Mouse (Mus musculus): ENCODE results near the gene Lfng.
A peak's percentile ranks its signal among the peaks of the same experiment; 100 is the strongest.

The Lfng gene

DNA sequence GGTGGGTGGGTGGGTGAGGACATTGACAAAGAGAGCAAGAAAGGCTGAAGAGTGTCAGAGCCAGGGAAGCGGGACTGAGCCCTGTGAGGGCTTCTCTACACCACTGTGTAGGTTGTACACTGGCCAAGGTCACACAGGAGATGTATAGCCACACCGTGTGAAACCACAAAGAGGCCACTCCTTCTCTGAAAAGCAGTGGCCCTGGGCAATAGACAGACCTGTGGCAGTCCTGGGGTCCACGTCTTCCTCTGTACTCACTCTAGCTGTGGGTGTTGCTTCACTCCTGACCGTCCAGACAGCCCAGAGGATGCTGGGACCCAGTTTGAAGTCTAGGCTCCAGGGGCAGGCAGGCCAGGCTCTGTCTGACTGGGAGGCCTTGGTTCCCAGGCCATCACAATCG, 12.3 kb upstream of the Lfng start:
- DNase-seq (ENCODE audit: low spot score), result no peak

DNA sequence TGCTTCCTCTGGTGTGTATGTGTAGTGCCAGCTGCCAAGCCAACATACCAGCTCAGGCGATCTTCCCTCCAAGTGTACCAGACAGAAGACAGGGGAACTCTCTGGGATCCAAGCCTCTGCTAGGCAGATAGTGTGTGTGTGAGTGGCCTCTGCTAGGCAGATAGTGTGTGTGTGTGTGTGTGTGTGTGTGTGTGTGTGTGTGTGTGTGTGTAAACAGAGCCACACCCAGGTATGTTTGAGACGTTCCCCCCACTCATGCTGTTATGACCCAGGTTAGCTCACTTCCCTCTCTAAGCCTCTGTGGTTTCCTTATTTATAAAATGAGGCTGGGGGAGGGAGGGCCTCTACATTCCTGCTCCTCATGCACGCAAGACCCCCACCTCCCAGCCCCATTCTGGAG, 10.7 kb upstream of the Lfng start:
- no peak for DNase-seq (ENCODE audit: low spot score)

DNA sequence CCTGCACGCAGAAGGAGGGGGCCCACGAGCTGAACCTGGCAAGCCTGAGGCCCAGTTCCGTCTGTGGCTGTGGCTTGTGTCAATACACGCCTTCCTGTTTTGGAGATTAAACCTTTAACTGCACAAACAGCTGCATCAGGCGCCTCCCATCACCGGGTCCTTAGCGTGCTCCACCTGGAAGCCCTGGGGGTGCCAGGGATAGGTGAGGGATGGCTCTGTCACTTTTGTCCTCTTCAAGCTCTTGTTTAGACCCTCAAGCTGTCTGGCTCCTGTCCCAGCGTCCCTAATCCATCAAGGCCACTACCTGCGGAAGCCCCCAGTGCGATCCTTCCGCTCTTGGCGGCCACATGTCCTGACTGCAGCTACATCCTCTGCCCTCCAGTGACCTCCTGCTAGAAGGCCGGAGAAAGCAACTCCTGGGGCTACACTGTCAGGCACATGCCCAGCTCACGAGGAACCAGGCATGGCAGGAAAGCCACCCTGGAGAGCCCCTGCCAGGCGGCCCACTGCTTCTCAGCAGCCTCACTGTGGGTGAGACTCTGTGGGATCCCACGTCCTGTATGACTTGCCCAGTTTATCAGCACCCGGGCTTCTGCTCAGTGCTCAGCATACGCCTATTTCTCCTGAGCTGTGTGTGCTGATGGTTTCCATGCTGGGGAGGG, 10.1 kb upstream of the Lfng start:
- DNase-seq (ENCODE audit: low spot score), result no peak

DNA sequence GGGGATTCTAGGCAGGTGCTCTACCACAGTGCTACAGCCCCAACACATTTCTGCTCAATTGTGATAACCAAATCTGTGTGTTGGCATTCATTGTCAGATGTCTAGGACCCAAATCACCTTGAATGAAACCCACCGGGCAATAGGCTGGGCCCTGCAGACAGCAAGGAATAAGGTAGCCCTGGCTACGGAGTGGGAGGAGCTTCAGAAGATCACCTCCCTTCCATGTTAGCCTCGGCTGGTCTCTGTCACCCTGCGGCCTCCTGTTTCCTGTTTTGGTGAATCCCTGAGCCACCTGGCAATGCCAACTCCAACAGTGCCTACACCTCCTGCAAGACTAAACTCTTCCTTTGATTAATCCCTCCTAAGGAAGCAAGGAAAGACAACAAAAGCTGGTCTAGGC, 9.3 kb upstream of the Lfng start:
- DNase-seq (ENCODE audit: low spot score), result no peak

DNA sequence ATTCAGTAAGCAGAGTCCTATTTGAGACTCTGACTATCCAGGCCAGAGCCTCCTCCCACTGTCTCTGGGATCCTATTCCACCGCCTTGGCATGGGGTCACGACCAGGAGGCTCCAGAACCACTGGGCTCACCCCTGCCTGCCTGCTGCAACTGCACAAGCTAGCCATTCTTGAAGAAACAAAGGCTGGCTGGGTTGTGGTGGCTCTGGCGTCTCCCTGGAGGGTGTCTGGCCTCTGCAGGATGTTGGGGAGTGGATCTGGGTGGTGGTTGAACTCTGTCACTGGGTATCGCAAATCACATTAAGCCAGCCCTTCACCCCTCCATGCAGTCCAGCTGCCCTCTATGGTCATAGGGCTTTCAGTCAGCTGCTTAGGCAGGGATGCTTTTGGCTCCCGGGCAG, 7.2 kb upstream of the Lfng start:
- no peak for DNase-seq (ENCODE audit: low spot score)

DNA sequence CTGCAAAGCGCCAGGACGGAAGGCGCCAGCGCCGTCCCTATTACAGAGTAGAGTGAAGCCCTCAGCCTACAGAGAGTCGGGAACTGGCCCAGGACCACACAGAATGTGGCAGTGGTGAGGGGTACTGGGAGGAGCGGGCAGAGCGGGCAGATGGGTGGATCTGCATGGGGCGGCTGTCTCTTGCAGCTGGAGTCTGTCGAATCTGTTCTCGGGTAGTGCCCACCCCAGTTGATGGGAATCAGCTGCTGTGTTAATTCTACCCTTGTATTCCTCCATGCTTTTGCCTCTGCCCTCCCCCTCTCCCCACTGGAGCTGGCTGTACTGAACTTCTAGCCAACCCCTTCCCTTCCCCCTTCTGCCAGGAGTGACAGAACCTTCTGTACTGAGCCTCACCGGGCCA, 5.4 kb upstream of the Lfng start:
- DNase-seq (ENCODE audit: low spot score), result no peak

DNA sequence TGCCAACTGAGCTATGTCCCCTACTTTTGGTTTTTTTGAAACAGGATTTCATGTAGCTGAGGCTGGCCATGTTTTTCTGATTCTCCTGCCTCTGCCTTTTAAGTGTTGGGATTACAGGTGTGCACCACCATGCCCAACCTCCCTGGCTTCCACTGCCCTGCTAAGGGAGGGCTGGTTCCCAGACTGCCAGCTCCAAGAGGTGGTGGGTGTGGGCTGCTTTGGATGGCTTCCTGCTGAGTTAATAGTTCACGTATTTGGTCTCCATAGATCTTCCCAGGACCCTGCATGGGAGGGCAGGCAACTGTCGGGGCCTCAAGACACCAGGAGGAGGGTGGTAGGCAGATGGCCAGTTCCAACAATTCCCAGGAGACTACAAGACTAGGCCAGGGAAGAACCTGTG, 4.6 kb upstream of the Lfng start:
- no peak for DNase-seq (ENCODE audit: low spot score)

DNA sequence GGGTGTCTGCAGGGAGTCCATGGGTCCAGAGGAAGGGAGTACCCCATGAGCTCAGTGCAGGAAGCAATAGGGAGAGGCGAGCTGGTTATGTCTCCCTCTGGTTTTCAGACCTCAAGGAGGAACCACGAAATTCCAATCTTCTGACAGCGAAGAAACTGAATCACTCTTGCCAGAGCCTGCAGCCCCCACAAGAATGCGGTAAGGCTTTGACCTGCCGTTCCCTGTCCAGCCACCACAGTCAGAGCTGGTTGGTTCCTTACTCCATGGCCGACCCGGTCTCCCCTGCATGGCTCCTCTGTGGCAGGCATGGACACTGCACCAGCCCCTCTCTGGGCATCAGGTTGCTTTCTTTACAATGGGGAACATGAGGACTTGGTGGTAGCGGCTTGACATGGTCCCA, 2.7 kb upstream of the Lfng start:
- DNase-seq (ENCODE audit: low spot score), result no peak

DNA sequence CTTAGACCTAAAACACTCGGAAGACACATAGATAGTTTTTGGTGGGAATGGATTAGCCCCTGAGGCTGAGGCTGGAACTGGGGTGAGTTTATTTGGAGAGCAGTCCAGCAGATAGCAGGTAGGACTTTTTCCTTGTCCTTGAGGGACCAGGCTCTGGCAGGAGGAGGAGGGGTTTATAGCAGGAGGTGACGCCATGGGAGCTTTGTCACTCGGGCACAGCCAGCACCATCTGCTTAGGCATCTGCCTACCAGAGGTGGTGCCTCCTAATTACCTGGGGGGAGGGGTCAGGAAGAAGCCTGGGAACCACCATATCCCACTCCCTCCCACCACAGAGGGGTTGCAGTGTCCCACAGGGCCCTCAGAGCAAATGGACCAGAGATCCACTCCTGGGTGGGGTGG, 1.9 kb upstream of the Lfng start:
- no peak for DNase-seq (ENCODE audit: low spot score)

DNA sequence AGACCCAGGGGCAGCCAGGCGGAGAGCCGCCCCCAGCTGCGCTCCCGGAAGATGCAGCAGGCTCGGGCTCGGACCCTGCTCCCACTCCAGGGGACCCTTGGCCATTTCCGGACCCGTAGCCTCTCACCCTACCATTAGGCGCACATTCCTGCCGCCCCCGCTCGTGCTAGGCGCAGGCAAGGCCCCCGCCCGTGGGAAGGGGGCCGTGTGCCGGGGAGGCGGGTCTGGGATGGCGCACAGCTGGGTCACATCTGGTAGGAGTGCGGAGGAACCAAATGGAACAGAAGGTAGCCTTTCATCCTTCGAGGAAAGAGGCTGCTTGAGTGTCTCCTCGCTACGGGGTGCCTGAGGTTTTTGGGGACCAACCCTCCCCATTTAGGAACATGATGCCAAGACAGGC, 734 bp upstream of the Lfng start:
- no peak for DNase-seq (ENCODE audit: low spot score)

DNA sequence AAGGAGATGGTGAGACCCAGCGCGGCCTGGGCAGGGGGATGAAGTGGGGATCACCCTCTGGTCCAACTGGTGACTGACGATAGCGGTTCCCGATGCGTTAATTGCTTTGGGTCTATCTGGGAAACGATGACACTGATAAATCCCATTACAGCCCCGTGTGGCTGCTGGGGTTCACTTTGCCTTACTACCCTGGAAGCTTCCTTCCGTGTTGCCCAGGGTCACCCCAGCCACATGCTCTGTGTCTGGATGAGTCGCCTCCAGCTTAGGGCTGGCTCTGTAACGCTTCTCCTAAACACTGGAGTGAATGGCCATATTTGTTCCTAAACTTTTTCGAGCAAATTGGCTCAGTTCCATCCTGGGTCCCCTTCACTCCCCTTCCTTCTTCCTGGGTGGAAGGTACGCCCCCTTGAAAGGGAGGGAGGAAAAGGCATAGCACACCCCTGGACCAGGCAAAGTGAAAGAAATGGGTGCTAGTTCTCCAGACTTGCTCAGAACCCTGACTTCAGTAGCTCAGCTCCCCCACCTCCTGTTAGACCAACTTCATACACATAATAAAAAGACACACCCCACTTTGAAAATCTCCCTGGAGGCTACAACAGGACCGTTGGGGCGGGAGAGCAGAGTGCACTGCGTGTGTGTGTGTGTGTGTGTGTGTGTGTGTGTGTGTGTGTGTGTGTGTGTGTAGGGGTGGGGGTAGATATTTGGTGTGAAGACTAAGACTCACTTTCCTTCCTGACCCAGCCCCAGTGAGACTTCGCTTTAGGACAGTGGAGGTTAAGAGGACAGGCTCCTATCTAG, 915 bp downstream of the Lfng start:
- no peak for DNase-seq (ENCODE audit: low spot score)

DNA sequence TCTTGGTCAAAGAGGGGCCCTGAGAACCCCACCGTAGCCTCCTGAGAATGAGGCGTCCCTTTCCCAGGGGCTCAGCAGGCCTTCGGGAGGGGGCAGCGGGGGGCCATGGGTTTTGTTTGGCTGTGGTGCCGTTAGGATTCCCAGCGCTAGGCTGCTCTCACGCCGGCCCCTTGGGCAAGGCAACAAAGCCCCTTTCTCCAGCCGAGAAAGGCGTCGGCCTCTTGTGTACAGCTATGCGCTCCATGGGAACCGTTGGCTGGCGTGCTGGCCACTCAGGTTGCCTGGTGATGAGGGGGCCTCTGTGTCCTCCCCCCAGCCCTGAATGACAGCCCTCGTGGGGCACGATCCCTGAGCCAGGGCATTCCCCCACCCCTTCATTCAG, 1.5 kb downstream of the Lfng start:
- DNase-seq (ENCODE audit: low spot score), result no peak

DNA sequence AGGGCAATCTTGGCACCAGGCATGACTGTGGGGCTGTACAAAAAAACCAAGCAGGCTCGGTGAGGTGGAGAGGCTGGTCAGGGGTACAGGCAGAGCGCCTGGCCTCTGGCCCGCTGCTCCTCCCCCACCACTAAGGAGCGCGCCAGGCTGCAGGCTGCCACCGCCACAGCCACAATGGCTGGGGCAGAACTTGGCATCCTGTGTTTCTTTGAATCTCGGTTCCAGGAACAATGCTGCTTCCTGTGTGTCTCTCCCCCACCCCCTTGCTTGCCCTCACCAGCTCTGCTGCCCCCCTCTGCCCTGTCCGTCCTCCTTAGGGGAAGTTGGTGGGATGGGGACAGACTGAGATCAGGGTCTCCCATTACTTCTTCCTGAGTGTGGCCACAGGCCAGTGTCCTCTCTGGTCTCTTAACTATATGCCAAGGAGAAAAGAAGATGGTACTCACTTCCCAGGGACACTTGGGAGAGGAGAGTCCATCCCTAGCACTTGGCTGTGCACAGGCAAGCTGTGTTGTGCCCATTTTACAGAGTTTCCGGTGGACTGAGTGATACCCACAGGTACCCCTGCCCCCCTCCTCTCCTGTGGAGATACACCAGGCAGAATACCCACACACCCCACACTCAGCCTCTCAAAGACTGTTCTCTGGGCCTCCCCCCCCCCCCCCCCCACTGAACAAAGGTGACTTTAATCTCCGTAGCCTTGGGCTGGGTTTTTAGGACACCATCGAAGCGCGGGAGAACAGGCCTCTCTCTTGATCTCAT, 2.6 kb downstream of the Lfng start:
- no peak for DNase-seq (ENCODE audit: low spot score)

DNA sequence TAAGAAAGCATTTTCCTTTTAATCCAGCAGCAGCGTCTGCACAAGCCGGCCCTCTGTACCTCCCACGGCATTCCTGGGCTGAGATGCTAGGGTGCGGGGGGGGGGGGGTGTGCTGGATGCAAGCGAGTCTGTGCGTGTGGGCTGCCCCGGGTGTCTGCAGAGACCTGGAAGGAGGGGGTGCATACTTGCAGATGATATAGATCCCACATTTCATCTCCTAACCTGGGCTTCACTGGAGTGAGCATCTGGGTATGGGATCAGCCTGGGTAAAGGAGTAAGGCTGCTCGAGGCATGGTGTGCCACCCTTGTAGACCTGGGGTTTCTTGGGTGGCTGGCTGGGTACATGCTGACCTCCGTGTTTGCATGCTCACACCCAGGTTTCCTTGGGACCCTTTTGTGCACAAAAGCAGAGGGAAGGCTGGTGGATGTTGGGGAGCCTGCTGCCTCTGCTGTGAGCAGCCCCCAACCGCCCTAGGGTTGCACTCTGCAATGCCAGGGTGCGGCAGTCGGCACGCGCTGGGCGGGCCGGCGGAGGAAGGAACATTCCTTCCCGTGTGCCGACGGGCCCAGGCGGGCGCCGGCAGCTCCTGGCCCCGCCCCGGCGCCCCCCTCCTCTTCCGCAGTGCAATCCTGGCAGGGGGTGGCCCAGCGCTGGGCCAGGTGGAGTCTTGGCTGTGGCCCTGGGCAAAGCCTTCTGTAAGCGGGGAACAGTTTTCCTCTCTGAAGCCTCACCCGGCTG, 3.3 kb downstream of the Lfng start:
- DNase-seq (ENCODE audit: low spot score), result peak; percentile 60

DNA sequence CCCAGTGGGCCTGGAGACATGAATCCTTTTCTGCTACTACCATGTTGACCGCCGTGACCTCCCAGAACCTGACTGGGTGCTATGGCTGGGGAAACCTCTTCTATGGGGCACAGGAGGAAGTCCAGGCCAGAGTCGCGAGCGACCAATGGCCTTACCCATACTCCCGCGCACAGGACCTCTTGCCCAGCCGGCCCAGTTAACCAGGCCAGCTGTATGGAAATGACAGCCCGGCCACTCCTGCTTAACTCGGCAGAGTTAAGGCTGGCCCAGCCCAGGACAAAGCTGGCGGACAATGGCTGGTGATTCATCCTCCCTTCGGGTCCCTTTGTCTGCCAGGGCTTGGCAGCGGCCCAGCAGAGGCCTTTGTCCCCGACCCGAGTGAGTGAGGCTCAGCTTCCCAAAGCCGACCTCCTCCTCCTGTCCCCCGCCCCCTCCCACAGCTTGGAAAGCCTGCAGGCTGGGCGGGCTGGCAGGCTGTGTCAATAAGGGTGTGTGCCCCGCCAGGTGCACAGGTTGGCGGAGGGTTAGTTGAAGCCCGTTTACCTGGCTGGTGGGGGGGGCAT, 4.0 kb downstream of the Lfng start:
- peak; percentile 76 for DNase-seq (ENCODE audit: low spot score)

DNA sequence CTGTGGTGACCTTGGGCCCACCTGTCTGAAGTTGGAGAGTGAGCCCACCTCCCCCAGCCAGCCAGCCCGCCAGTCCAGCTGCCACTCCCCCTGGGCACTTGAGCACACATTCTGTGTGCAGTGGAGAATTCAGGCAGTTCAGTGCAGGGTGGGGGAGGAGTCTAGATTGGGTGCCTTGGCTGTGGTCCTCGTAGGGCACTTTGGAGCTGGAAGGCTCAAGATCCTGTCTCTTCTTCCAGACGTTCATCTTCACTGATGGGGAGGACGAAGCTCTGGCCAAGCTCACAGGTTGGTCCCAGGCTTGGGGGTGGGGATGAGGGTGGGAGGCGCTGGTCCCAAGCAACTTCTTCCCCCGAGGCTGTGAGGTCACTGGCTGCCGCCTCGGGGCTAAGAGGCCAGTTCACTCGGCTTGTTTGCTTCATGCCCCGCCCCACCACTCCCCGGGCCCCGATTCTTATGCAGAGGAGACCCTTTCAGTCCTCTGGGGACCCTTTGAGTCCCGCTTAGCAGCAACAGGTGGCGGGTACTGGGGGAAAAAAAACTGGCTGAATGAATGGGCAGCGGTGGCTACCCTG, 4.6 kb downstream of the Lfng start:
- DNase-seq (ENCODE audit: low spot score), result no peak

DNA sequence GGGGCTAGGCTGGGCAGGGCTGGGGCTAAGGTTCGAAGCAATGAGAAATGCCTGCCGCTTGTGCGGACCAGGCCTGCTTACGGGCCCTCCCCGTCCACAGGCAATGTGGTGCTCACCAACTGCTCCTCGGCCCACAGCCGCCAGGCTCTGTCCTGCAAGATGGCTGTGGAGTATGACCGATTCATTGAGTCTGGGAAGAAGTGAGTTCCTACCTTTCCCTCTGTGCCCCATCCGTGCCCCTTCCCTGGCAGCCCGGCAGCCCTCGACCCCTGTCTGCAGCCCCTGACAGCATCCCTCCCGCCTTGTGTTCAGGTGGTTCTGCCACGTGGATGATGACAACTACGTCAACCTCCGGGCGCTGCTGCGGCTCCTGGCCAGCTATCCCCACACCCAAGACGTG, 5.1 kb downstream of the Lfng start:
- DNase-seq (ENCODE audit: low spot score), result no peak

DNA sequence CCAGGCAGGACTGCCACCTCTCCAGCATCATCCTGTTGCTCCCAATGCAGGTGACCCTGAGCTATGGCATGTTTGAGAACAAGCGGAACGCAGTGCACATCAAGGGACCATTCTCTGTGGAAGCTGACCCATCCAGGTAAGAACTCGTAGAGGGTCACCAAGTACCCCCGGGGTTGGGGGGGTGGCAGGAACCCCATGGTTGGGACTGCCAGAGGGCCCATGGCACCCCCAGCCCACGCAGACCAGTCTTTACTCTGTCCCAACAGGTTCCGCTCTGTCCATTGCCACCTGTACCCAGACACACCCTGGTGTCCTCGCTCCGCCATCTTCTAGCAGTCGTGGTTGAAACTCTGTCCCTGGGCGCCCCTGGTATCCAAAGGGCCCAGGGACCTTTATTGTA, 7.0 kb downstream of the Lfng start:
- DNase-seq (ENCODE audit: low spot score), result no peak

DNA sequence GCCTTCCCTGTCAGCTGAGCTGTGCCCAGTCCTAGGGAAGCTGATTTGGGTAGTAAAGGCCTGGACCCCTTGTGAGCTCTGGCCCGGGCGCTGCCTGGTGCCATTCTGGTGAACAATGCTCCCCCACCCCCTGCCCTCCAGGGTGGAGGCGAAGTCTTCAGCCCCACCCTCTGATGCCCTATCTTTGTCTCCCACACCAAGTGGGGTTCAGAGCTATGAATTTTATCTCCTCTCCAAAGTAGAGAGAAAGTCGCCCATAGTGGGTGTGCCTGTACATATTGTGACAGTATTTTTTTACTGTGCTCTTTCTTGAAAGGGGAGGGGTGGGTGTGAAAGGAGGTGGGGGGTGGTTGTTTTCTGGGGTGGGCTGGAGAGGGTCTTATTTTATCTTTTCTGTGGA, 7.7 kb downstream of the Lfng start:
- DNase-seq (ENCODE audit: low spot score), result no peak

DNA sequence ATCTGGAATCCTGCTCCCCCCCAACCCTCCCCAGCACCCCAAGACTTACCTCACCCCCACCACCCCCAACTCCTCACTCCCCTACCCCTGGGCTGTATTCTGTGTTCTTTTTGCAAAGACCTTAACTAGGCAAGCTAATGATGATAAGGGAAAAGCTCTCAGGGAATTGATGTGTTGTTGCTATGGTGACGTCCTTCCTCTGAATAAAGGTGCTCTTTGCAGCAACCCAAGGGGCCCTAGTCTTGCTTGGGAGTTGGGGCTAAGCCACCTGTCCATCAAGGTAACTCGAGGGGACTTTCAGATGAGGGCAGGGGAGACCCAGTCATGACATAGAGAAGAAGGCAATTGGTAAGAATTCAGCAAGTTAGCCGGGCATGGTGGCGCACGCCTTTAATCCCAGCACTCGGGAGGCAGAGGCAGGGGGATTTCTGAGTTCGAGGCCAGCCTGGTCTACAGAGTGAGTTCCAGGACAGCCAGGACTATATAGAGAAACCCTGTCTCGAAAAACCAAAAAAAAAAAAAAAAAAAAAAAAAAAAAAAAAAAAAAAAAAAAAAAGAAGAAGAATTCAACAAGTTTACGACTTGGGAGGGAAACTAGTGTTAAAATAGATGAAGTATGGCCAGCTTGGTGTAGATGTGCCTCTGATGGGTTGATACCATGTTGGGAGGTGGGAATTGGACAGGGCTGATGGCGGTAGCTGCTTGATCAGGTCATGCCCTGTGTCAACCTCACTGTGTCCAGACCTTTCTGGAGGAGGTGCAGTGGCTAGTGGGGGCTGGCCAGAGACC, 8.4 kb downstream of the Lfng start:
- no peak for DNase-seq (ENCODE audit: low spot score)

DNA sequence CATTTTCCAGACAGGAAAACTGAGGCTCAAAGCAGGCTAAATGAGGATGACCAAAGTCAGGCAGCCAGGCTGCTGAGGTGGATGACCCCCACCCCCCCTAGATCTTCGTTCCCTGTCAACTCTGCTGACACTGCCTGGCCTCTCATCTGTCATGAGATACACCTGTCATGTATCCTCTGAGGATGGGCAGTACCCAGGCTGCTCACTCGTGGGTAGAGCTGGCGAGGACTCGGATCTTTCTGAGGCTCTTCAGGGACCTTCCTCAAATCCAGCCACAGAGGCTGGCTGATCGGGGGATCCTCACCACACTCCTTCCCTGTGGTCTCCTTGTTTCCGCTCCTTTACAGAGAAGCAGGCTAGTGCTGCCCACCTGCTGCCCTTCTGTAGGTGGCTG, 9.0 kb downstream of the Lfng start:
- no peak for DNase-seq (ENCODE audit: low spot score)

Data from urinary bladder, postnatal 25 days (tissue).